Comparison of ENCODE assay signal across 29 mouse cellular contexts in the genomic region with DNA sequence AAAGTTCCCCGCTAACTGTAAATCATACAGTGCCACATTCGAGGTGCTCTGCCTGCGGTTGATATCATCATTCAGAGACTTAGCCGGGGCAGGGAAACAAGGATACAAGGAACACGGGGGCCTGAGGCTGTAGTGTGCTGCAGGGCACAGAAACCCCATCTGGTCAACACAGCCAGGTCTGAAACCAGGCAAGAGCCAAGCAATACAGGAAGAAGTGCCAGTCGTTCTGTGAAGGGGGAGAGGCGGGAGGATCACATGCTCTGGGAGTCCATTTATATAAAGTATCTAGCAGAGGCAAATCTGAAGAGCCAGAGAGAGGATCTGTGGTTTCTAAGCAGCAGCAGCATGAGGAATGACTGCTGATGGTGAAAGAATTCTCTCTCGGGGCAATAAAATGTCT. TPM values are rescaled to one million over a fixed set of nuclear protein-coding genes. Genes with fewer than 3 reads are reported as not detected.
"Had no signal": no experiment of that assay in that cellular context is flagged by ENCODE, and none has a peak within 500 bp of the region (broad histone marks: within the 10 kb centered on the region; RNA-seq: fewer than 3 reads in every experiment).

No protein-coding gene starts in this region.

- H3K9me3 ChIP-seq: limb, embryonic 12.5 days; limb, embryonic 15.5 days; megakaryocyte, embryonic 14.5 days; midbrain, embryonic 10.5 days; midbrain, embryonic 13.5 days; neural tube, embryonic 13.5 days had no signal

- H3K36me3 ChIP-seq: limb, embryonic 12.5 days; limb, embryonic 15.5 days; midbrain, embryonic 10.5 days; midbrain, embryonic 13.5 days; neural tube, embryonic 13.5 days had no signal

- DNase-seq: kidney, adult 2 months; kidney, postnatal 25 days; left cerebral cortex, postnatal 4 days; liver, postnatal 0 days; lung, embryonic 14.5 days; lung, postnatal 10 days; lung, postnatal 4 days; retina, postnatal 1 day; thymus, postnatal 25 days had no signal

- H3K27me3 ChIP-seq: limb, embryonic 12.5 days; limb, embryonic 15.5 days; midbrain, embryonic 13.5 days; neural tube, embryonic 13.5 days had no signal

- ATAC-seq: intestine, postnatal 0 days; midbrain, embryonic 13.5 days; midbrain, embryonic 16.5 days had no signal

- H3K9ac ChIP-seq: limb, embryonic 12.5 days; limb, embryonic 15.5 days; liver, embryonic 14.5 days; liver, postnatal 0 days; lung, embryonic 14.5 days; midbrain, embryonic 13.5 days; neural tube, embryonic 13.5 days had no signal

- H3K4me1 ChIP-seq: limb, embryonic 12.5 days; limb, embryonic 15.5 days; megakaryocyte, embryonic 14.5 days; midbrain, embryonic 13.5 days; neural tube, embryonic 13.5 days had no signal

- H3K4me2 ChIP-seq: limb, embryonic 12.5 days; limb, embryonic 15.5 days; liver, embryonic 11.5 days; lung, embryonic 14.5 days; midbrain, embryonic 13.5 days; neural tube, embryonic 13.5 days had no signal

- H3K4me3 ChIP-seq: limb, embryonic 12.5 days; limb, embryonic 15.5 days; megakaryocyte, embryonic 14.5 days; midbrain, embryonic 10.5 days; midbrain, embryonic 13.5 days; myocyte; neural tube, embryonic 13.5 days had no signal

- H3K27ac ChIP-seq: kidney, postnatal 0 days; limb, embryonic 12.5 days; limb, embryonic 15.5 days; liver, embryonic 14.5 days; midbrain, embryonic 10.5 days; midbrain, embryonic 13.5 days; neural tube, embryonic 13.5 days had no signal

RNA-seq across cellular contexts. Expression of a gene that starts 5.0 kb away (rescaled TPM):
- total RNA-seq: layer of hippocampus, adult 8-10 months; layer of hippocampus, postnatal 14 days; left cerebral cortex, adult 8-10 months; left cerebral cortex, postnatal 14 days; left cerebral cortex, postnatal 4 days; monocyte, adult 5-6 weeks had no signal
- polyA plus RNA-seq: intestine, postnatal 0 days; kidney, adult 2 months; large intestine, adult 2 months; liver, embryonic 14.5 days; liver, postnatal 0 days; small intestine, adult 2 months; spleen, adult 2 months had no signal
